Mouse (Mus musculus): ENCODE measurements around the gene Ptafr. TPM values are rescaled to one million over a fixed set of nuclear protein-coding genes. Genes with fewer than 3 reads are reported as not detected.

The Ptafr gene
- total and polyA plus RNA-seq, 3 experiments = 0.03 to 2.1 TPM; not detected in 1

- no peak for ATAC-seq (ENCODE audit: extremely low read depth, insufficient number of reproducible peaks, low FRiP score, poor library complexity, severe bottlenecking)
- TF ChIP-seq GATA1 (IDR thresholded peaks at IDR 0.05; ENCODE audit: borderline replicate concordance, low read length) = no peak
- no peak for TF ChIP-seq CTCF (IDR thresholded peaks at IDR 0.05; ENCODE audit: low read depth, low read length)
- TF ChIP-seq GATA2 (IDR thresholded peaks at IDR 0.05; ENCODE audit: borderline replicate concordance, low read depth, low read length) = no peak
- TF ChIP-seq TAL1 (conservative IDR thresholded peaks at IDR 0.05; ENCODE audit: low read depth, low read length) = no peak
- no peak for TF ChIP-seq POLR2AphosphoS5 (IDR thresholded peaks at IDR 0.05; ENCODE audit: insufficient replicate concordance, low read depth, low read length)
- Histone ChIP-seq H3K9me3 (replicated peaks) (no peaks in the 10 kb centered on the region), H3K4me3 (ENCODE audit: low read depth, low read length) (no peak overlapping the region), H3K4me1 (ENCODE audit: insufficient read depth, low read depth, low read length) (0 out of 2 replicates have a peak, but pooled peaks cover 5% of the 10 kb centered on the region), H3K36me3 (replicated peaks) (no peaks in the 10 kb centered on the region), H3K27me3 (ENCODE audit: insufficient read depth, low read length) (peaks cover 55% of the 10 kb centered on the region)
- no peak for DNase-seq (ENCODE audit: low spot score)
These were observed 22.4 kb downstream of the Ptafr start for GRCm38 (mm10) chr4:132586282-132586681.

GRCm38 (mm10) chr4:132588512-132588911, 24.6 kb downstream of the Ptafr start:
- no peak for ATAC-seq (ENCODE audit: extremely low read depth, insufficient number of reproducible peaks, low FRiP score, poor library complexity, severe bottlenecking)
- H3K4me1 ChIP-seq (ENCODE audit: insufficient read depth, low read depth, low read length) = 0 out of 2 replicates have a peak, but pooled peaks cover 5% of the 10 kb centered on the region
- H3K27me3 ChIP-seq (ENCODE audit: insufficient read depth, low read length) = peaks cover 53% of the 10 kb centered on the region
- no peak for TF ChIP-seq CTCF (IDR thresholded peaks at IDR 0.05; ENCODE audit: low read depth, low read length)
- no peak for TF ChIP-seq TAL1 (conservative IDR thresholded peaks at IDR 0.05; ENCODE audit: low read depth, low read length)
- TF ChIP-seq POLR2AphosphoS5 (IDR thresholded peaks at IDR 0.05; ENCODE audit: insufficient replicate concordance, low read depth, low read length) = no peak
- no peak for TF ChIP-seq GATA1 (IDR thresholded peaks at IDR 0.05; ENCODE audit: borderline replicate concordance, low read length)
- no peak for TF ChIP-seq GATA2 (IDR thresholded peaks at IDR 0.05; ENCODE audit: borderline replicate concordance, low read depth, low read length)
- no peak overlapping the region for H3K4me3 ChIP-seq (ENCODE audit: low read depth, low read length)
- H3K9me3 ChIP-seq (replicated peaks) = no peaks in the 10 kb centered on the region
- DNase-seq (ENCODE audit: low spot score) = no peak
- no peaks in the 10 kb centered on the region for H3K36me3 ChIP-seq (replicated peaks)

GRCm38 (mm10) chr4:132590642-132591041, 26.8 kb downstream of the Ptafr start:
- peaks cover 5% of the 10 kb centered on the region; the same call in 1 of the 2 replicates for H3K4me1 ChIP-seq (ENCODE audit: insufficient read depth, low read depth, low read length)
- no peak for DNase-seq (ENCODE audit: low spot score)
- no peak for ATAC-seq (ENCODE audit: extremely low read depth, insufficient number of reproducible peaks, low FRiP score, poor library complexity, severe bottlenecking)
- H3K4me3 ChIP-seq (ENCODE audit: low read depth, low read length) = no peak overlapping the region
- H3K9me3 ChIP-seq (replicated peaks) = no peaks in the 10 kb centered on the region
- no peaks in the 10 kb centered on the region for H3K36me3 ChIP-seq (replicated peaks)
- H3K27me3 ChIP-seq (ENCODE audit: insufficient read depth, low read length) = peaks cover 64% of the 10 kb centered on the region
- no peak for TF ChIP-seq TAL1 (conservative IDR thresholded peaks at IDR 0.05; ENCODE audit: low read depth, low read length)
- TF ChIP-seq CTCF (IDR thresholded peaks at IDR 0.05; ENCODE audit: low read depth, low read length) = no peak
- no peak for TF ChIP-seq GATA2 (IDR thresholded peaks at IDR 0.05; ENCODE audit: borderline replicate concordance, low read depth, low read length)
- TF ChIP-seq POLR2AphosphoS5 (IDR thresholded peaks at IDR 0.05; ENCODE audit: insufficient replicate concordance, low read depth, low read length) = no peak

GRCm38 (mm10) chr4:132592958-132593357, 29.1 kb downstream of the Ptafr start:
- Histone ChIP-seq H3K36me3 (replicated peaks) (no peaks in the 10 kb centered on the region), H3K4me1 (ENCODE audit: insufficient read depth, low read depth, low read length) (peaks cover 5% of the 10 kb centered on the region; the same call in 1 of the 2 replicates), H3K4me3 (ENCODE audit: low read depth, low read length) (no peak overlapping the region), H3K9me3 (replicated peaks) (no peaks in the 10 kb centered on the region), H3K27me3 (ENCODE audit: insufficient read depth, low read length) (peaks cover 64% of the 10 kb centered on the region)
- ATAC-seq (ENCODE audit: extremely low read depth, insufficient number of reproducible peaks, low FRiP score, poor library complexity, severe bottlenecking) = no peak
- TF ChIP-seq GATA1 (IDR thresholded peaks at IDR 0.05; ENCODE audit: borderline replicate concordance, low read length) (no peak), TAL1 (conservative IDR thresholded peaks at IDR 0.05; ENCODE audit: low read depth, low read length) (no peak), CTCF (IDR thresholded peaks at IDR 0.05; ENCODE audit: low read depth, low read length) (no peak), GATA2 (IDR thresholded peaks at IDR 0.05; ENCODE audit: borderline replicate concordance, low read depth, low read length) (no peak), POLR2AphosphoS5 (IDR thresholded peaks at IDR 0.05; ENCODE audit: insufficient replicate concordance, low read depth, low read length) (no peak)
- no peak for DNase-seq (ENCODE audit: low spot score)

- H3K9me3 ChIP-seq (replicated peaks) = no peaks in the 10 kb centered on the region; the same call in none of the 2 replicates
- TF ChIP-seq POLR2AphosphoS5 (IDR thresholded peaks at IDR 0.05; ENCODE audit: insufficient replicate concordance, low read depth, low read length) (no peak), GATA1 (IDR thresholded peaks at IDR 0.05; ENCODE audit: borderline replicate concordance, low read length) (no peak), TAL1 (conservative IDR thresholded peaks at IDR 0.05; ENCODE audit: low read depth, low read length) (no peak), GATA2 (IDR thresholded peaks at IDR 0.05; ENCODE audit: borderline replicate concordance, low read depth, low read length) (no peak), CTCF (IDR thresholded peaks at IDR 0.05; ENCODE audit: low read depth, low read length) (no peak)
- DNase-seq (ENCODE audit: low spot score) = no peak
- no peaks in the 10 kb centered on the region for H3K36me3 ChIP-seq (replicated peaks)
- H3K4me3 ChIP-seq (ENCODE audit: low read depth, low read length) = no peak overlapping the region
- no peaks in the 10 kb centered on the region; the same call in 1 of the 2 replicates for H3K4me1 ChIP-seq (ENCODE audit: insufficient read depth, low read depth, low read length)
- ATAC-seq (ENCODE audit: extremely low read depth, insufficient number of reproducible peaks, low FRiP score, poor library complexity, severe bottlenecking) = no peak
- H3K27me3 ChIP-seq (ENCODE audit: insufficient read depth, low read length) = peaks cover 57% of the 10 kb centered on the region
These were observed 30.3 kb downstream of the Ptafr start for GRCm38 (mm10) chr4:132594191-132594590.

GRCm38 (mm10) chr4:132598861-132599260, 35.0 kb downstream of the Ptafr start:
- H3K4me1 ChIP-seq (ENCODE audit: insufficient read depth, low read depth, low read length) = peaks cover 4% of the 10 kb centered on the region; the same call in 1 of the 2 replicates

More at GRCm38 (mm10) chr4:132598861-132599260, 35.0 kb downstream of the Ptafr start:
- peaks cover 48% of the 10 kb centered on the region for H3K27me3 ChIP-seq (ENCODE audit: insufficient read depth, low read length)
- peaks cover 2% of the 10 kb centered on the region for H3K9me3 ChIP-seq (replicated peaks)
- DNase-seq (ENCODE audit: low spot score) (no peak), ATAC-seq (ENCODE audit: extremely low read depth, insufficient number of reproducible peaks, low FRiP score, poor library complexity, severe bottlenecking) (no peak)
- H3K36me3 ChIP-seq (replicated peaks) = no peaks in the 10 kb centered on the region
- H3K4me3 ChIP-seq (ENCODE audit: low read depth, low read length) = no peak overlapping the region
- TF ChIP-seq TAL1 (conservative IDR thresholded peaks at IDR 0.05; ENCODE audit: low read depth, low read length) = no peak
- TF ChIP-seq GATA2 (IDR thresholded peaks at IDR 0.05; ENCODE audit: borderline replicate concordance, low read depth, low read length) = no peak
- no peak for TF ChIP-seq POLR2AphosphoS5 (IDR thresholded peaks at IDR 0.05; ENCODE audit: insufficient replicate concordance, low read depth, low read length)
- no peak for TF ChIP-seq CTCF (IDR thresholded peaks at IDR 0.05; ENCODE audit: low read depth, low read length)
- TF ChIP-seq GATA1 (IDR thresholded peaks at IDR 0.05; ENCODE audit: borderline replicate concordance, low read length) = no peak

Measured in G1E (cell line).